Mouse (Mus musculus) midbrain, embryonic 16.5 days (tissue): Measurements from ENCODE around the gene Lrfn5. TPM values are rescaled to one million over a fixed set of nuclear protein-coding genes. Genes with fewer than 3 reads are reported as not detected.

Experiments used
- ATAC-seq: fragments of 200-750 bp; cut with Nextera tagmentation; 2 replicates; pipeline ENCODE4 v1.8.0; 2017; ENCODE audit warnings: moderate TSS enrichment
- H3K27ac ChIP-seq: fragments of 300-500 bp; sonication (generic); 2 replicates; pipeline ENCODE4 v1.5.1; 2014; ENCODE audit warnings: mild to moderate bottlenecking, low read length, mixed read lengths
- H3K27me3 ChIP-seq: fragments of 300-500 bp; sonication (generic); 2 replicates; pipeline ENCODE4 v1.6.1; 2014; ENCODE audit warnings: low read depth, low read length, mixed read lengths; ENCODE audit not compliant: control insufficient read depth, insufficient read depth
- H3K36me3 ChIP-seq: fragments of 300-500 bp; sonication (generic); 2 replicates; pipeline ENCODE4 v1.6.1; 2014; ENCODE audit warnings: mild to moderate bottlenecking, low read length, moderate library complexity, mixed read lengths; ENCODE audit not compliant: control insufficient read depth, insufficient read depth
- H3K4me1 ChIP-seq: fragments of 300-500 bp; sonication (generic); 2 replicates; pipeline ENCODE4 v1.6.1; 2014; ENCODE audit warnings: mild to moderate bottlenecking, low read length, mixed read lengths; ENCODE audit not compliant: control insufficient read depth, insufficient read depth
- H3K4me2 ChIP-seq: fragments of 300-500 bp; sonication (generic); 2 replicates; pipeline ENCODE4 v1.6.1; 2014; ENCODE audit warnings: mild to moderate bottlenecking, low read length, mixed read lengths
- H3K4me3 ChIP-seq: fragments of 300-500 bp; sonication (generic); 2 replicates; pipeline ENCODE4 v1.5.1; 2014; ENCODE audit warnings: low read depth, mild to moderate bottlenecking, low read length, moderate library complexity, mixed read lengths
- H3K9ac ChIP-seq: fragments of 300-500 bp; sonication (generic); 2 replicates; pipeline ENCODE4 v1.6.1; 2014; ENCODE audit warnings: low read depth, low read length, mixed read lengths
- H3K9me3 ChIP-seq: fragments of 300-500 bp; sonication (generic); replicated peaks from 2 replicates; pipeline ENCODE4 v1.6.1; 2014; ENCODE audit warnings: mild to moderate bottlenecking, low read length, mixed read lengths; ENCODE audit not compliant: control insufficient read depth, poor library complexity, severe bottlenecking
- WGBS: fragments of 180-500 bp; shearing (Covaris S2); extraction: QIAGEN DNeasy Blood & Tissue Kit; methylation state at CpG from one replicate; pipeline ENCODE4 v1.1.7; 2014; 5-methylcytosine and 5-hydroxymethylcytosine counted together
- polyA plus RNA-seq: library from polyadenylated mRNA; unstranded; fragments of >200 nt; fragmentation: Nextera tagmentation; extraction: Ambion mirVana; gene quantifications from 2 replicates; pipeline ENCODE4 v1.2.1, GENCODE M21; 2015

Lrfn5 gene
- polyA plus RNA-seq, 1 experiment from 2014 or later, result 101 TPM

DNA sequence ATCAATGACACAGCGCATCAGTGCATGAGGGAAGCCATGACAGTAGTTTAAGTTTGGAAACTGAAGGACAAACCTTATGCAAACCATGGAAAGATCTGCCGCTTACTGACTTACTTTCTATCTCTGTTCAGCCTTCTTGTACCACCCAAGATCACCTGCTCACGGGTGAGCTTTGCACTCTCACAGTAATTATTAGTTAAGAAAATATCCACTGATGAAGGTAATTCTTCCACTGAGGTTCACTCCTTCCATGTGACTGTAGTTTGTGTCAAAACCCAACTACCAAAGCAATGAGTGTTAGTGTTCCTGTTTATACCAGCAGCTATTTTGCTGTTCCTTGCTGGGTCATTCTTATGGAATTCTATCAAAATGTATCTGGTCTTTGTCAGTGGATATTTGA is 84.9 kb downstream of the Lrfn5 start:
- Histone ChIP-seq H3K4me2 (no peak overlapping the region), H3K4me1 (no peaks in the 10 kb centered on the region), H3K36me3 (no peaks in the 10 kb centered on the region), H3K9ac (no peak overlapping the region), H3K9me3 (no peaks in the 10 kb centered on the region), H3K27ac (no peak overlapping the region), H3K27me3 (no peaks in the 10 kb centered on the region), H3K4me3 (no peak overlapping the region)
- no peak for ATAC-seq
- WGBS, result 96% methylated on average over 3 of the region's 3 CpGs

DNA sequence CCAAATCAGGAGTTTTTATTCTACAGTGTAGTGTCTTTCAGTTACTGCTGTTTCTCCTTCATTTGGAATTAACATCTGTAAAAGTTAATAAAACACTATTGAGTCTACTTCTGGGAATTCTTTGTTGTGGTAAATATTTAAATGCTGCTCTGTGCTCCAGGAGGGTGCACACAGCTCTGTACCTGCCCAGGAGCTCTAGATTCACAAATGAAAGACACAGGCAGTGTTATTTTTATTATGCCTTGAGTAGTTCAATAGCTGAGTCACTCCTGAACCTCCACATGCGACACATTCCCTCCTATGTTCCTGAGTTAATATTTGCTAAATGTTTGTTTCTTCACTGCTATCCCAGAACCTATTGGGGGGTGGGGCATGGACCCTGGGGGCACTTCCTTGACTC is 87.1 kb downstream of the Lrfn5 start:
- no peaks in the 10 kb centered on the region for H3K9me3 ChIP-seq
- no peak overlapping the region for H3K4me2 ChIP-seq
- no peaks in the 10 kb centered on the region for H3K27me3 ChIP-seq
- ATAC-seq, result no peak
- H3K4me1 ChIP-seq, result no peaks in the 10 kb centered on the region
- H3K36me3 ChIP-seq, result no peaks in the 10 kb centered on the region
- 83% methylated on average over 1 of the region's 1 CpGs for WGBS
- H3K9ac ChIP-seq, result no peak overlapping the region
- H3K4me3 ChIP-seq, result no peak overlapping the region
- H3K27ac ChIP-seq, result no peak overlapping the region

DNA sequence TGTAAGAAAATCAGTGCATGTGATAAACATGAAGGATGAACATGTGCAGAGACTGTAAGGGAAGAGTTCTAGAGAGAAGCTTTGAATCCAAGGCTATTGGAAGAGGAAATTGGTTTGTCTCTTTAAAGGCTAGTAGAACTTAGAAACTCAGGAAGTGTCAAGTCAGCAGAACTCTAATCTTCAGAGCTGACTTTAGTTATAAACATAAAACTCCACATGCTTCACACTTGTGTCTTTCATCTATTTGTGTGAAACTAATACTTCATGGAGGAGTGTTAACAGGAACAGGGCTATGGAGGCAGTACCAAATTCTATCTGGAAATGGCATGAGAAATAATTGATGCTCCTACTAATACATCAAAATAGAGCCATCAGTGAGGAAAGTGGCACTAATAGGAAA is 101.6 kb downstream of the Lrfn5 start:
- H3K27ac ChIP-seq, result no peak overlapping the region
- no peak for ATAC-seq
- H3K36me3 ChIP-seq, result no peaks in the 10 kb centered on the region
- no peak overlapping the region for H3K4me2 ChIP-seq
- no peaks in the 10 kb centered on the region for H3K4me1 ChIP-seq
- H3K9ac ChIP-seq, result no peak overlapping the region
- no peak overlapping the region for H3K4me3 ChIP-seq
- no peaks in the 10 kb centered on the region for H3K9me3 ChIP-seq
- H3K27me3 ChIP-seq, result no peaks in the 10 kb centered on the region

DNA sequence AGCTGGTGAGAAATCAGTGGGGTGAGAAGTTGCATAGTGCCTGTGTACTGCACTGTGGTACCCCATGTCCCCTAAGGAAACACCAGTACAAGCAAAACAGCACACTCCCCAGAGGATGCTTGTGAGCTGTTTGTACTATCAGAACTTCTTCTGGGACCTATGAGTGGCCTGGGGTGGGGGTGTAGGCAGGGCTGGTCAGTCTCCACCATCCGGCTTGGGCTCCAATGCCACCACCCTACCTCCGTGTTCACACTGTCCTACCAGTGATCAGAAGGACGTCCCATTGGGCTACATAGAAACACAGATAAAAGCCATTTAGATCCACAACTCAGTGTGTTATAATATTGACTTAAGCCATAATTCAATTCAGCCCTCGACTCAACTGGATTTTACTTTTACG is 131.4 kb downstream of the Lrfn5 start:
- Histone ChIP-seq H3K4me2 (no peak overlapping the region), H3K27ac (no peak overlapping the region), H3K4me3 (no peak overlapping the region), H3K9ac (no peak overlapping the region), H3K36me3 (no peaks in the 10 kb centered on the region), H3K4me1 (no peaks in the 10 kb centered on the region), H3K27me3 (no peaks in the 10 kb centered on the region), H3K9me3 (no peaks in the 10 kb centered on the region)
- 88% methylated on average over 5 of the region's 5 CpGs for WGBS
- ATAC-seq, result no peak

GRCm38 (mm10) chr12:61723158-61723557 is 200.2 kb downstream of the Lrfn5 start:
- H3K36me3 ChIP-seq, result no peaks in the 10 kb centered on the region
- no peak overlapping the region for H3K9ac ChIP-seq
- no peaks in the 10 kb centered on the region for H3K9me3 ChIP-seq
- no peak overlapping the region for H3K4me2 ChIP-seq
- no peak overlapping the region; the same call in 1 of the 2 replicates for H3K27ac ChIP-seq
- ATAC-seq, result no peak
- H3K4me3 ChIP-seq, result no peak overlapping the region
- H3K27me3 ChIP-seq, result no peaks in the 10 kb centered on the region
- H3K4me1 ChIP-seq, result no peaks in the 10 kb centered on the region

DNA sequence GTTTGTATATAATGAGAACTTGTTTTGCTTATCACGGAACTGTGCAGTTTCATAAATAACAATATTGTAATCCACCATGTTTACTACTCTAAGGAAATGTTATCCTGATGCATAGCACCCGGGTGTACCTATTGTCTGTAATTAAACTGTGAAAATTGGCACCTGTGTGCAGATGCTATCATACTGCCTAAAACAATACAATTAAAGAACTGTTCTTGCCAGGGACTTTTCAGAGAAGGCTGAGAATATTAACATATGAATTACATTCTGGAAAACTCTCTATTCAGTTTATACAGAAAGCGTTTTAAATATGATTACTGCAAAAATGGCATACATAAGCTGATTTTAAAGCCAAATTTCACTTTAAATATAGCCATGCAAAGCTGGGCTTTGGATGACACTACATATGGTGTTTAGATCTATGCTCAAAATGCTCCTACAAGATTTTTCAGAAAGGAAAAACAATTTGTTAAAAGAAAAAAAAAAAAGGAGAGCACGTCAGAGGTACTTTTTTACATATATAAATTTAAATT is 284.2 kb downstream of the Lrfn5 start:
- ATAC-seq, result no peak
- Histone ChIP-seq H3K4me3 (no peak overlapping the region), H3K9ac (no peak overlapping the region), H3K4me2 (no peak overlapping the region), H3K4me1 (no peaks in the 10 kb centered on the region), H3K27ac (no peak overlapping the region), H3K27me3 (no peaks in the 10 kb centered on the region), H3K36me3 (no peaks in the 10 kb centered on the region), H3K9me3 (no peaks in the 10 kb centered on the region)
- 68% methylated on average over 4 of the region's 4 CpGs for WGBS

DNA sequence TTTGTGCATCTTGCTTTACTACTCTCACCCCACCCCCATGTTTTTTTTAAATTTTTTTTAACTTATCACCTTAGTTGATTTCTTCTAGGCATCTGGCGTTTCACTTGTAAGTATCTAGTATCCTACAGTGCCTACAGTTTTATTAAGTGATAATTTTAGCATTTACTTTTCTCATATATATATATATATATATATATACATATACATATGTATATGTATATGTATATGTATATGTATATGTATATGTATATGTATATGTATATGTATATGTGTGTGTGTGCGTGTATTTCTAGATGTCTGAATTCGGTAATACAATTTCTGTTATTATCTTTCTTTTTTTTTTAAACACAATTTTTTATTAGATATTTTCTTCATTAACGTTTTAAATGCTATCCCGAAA is 300.7 kb downstream of the Lrfn5 start:
- Histone ChIP-seq H3K4me3 (no peak overlapping the region), H3K36me3 (no peaks in the 10 kb centered on the region), H3K9ac (no peak overlapping the region), H3K9me3 (no peaks in the 10 kb centered on the region), H3K4me2 (no peak overlapping the region), H3K27ac (no peak overlapping the region), H3K27me3 (no peaks in the 10 kb centered on the region), H3K4me1 (no peaks in the 10 kb centered on the region)
- WGBS, result 93% methylated on average over 5 of the region's 5 CpGs
- ATAC-seq, result no peak

- ATAC-seq, result no peak
- no peak overlapping the region for H3K27ac ChIP-seq
- no peak overlapping the region for H3K4me2 ChIP-seq
- no peak overlapping the region for H3K9ac ChIP-seq
- WGBS, result 10% methylated on average over 1 of the region's 1 CpGs
- H3K4me1 ChIP-seq, result no peaks in the 10 kb centered on the region
- no peaks in the 10 kb centered on the region for H3K9me3 ChIP-seq
- H3K4me3 ChIP-seq, result no peak overlapping the region
- no peaks in the 10 kb centered on the region for H3K27me3 ChIP-seq
- no peaks in the 10 kb centered on the region for H3K36me3 ChIP-seq
Observed at GRCm38 (mm10) chr12:61826311-61826710, 303.4 kb downstream of the Lrfn5 start.

DNA sequence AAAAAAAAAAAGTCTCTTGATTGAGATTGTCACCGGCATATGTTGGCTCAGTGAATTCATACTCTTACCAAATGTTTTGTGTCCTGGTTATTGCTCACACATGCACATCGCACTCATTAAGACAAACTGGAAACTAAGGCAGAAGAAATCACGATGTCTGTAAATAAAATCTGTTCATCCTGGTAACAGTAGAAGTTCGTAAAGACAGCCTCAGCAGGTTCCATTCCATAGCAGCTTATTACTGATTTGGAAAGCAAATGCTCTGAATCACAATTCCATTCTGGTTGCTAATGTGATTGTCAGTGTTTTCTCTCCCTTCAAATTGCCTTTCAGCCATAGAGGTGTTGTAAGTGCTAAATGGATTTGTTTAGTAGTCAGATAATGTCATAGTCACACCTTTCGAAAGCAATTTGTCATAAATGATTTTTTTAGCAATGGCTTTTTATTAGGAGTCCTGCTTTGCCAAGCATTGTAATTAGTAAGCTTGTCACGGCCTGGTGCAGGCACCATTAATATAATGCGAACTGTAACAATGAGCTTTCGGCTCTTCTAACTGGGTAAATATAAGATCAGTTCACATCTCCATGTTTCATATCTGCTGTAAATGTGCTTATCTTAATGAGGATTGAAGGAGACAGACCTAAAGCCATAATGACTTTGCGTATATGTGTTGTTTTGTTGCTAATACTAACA is 319.8 kb downstream of the Lrfn5 start:
- H3K27me3 ChIP-seq, result no peaks in the 10 kb centered on the region
- H3K9me3 ChIP-seq, result no peaks in the 10 kb centered on the region
- no peaks in the 10 kb centered on the region for H3K4me1 ChIP-seq
- 65% methylated on average over 9 of the region's 9 CpGs for WGBS
- H3K36me3 ChIP-seq, result no peaks in the 10 kb centered on the region
- 0 out of 2 replicates have a peak, but pooled peaks have one; percentile 66 for ATAC-seq
- no peak overlapping the region for H3K4me2 ChIP-seq
- no peak overlapping the region for H3K9ac ChIP-seq
- no peak overlapping the region for H3K27ac ChIP-seq
- H3K4me3 ChIP-seq, result no peak overlapping the region
